Mouse (Mus musculus): ENCODE data around the gene Hnf4a. TPM values are rescaled to one million over a fixed set of nuclear protein-coding genes. Genes with fewer than 3 reads are reported as not detected.

Hnf4a gene
- polyA plus RNA-seq, 1 experiment, result 0.22 TPM

- Histone ChIP-seq H3K36me3 (ENCODE audit: control insufficient read depth, insufficient read depth, low read length) (peaks cover 3% of the 10 kb centered on the region), H3K27ac (ENCODE audit: insufficient read depth, low read length) (peak within 1 kb of the TSS; percentile 99), H3K4me3 (ENCODE audit: extremely low read depth, insufficient read depth, insufficient read length) (peak within 1 kb of the TSS; percentile 79), H3K4me1 (ENCODE audit: control insufficient read depth, insufficient read depth, insufficient read length) (peaks cover 22% of the 10 kb centered on the region; the same call in 1 of the 2 replicates), H3K27me3 (ENCODE audit: control insufficient read depth, insufficient read depth, low read length) (no peaks in the 10 kb centered on the region)
- DNase-seq (ENCODE audit: low read depth in 1 of 2, low spot score in 2 of 2), result peak; percentile 88 to 89
- peak; percentile 75 for TF ChIP-seq POLR2A (IDR thresholded peaks at IDR 0.05; ENCODE audit: low read depth, low read length)
- TF ChIP-seq CTCF (IDR thresholded peaks at IDR 0.05; ENCODE audit: extremely low read depth, insufficient read depth, insufficient read length, insufficient replicate concordance), result peak; percentile 67; the same call in 1 of the 2 replicates
- under 1% methylated on average over 57 of the region's 57 CpGs for WGBS
These were observed 95.7 kb downstream of the Hnf4a start, which contains the start of gene Ttpal for GRCm38 (mm10) chr2:163602101-163602971. Gene Ttpal, plus strand, starts transcription at chr2:163602314.

- 93% methylated on average over 7 of the region's 7 CpGs for WGBS
- Histone ChIP-seq H3K4me1 (ENCODE audit: control insufficient read depth, insufficient read depth, insufficient read length) (peaks cover 19% of the 10 kb centered on the region; the same call in 1 of the 2 replicates), H3K4me3 (ENCODE audit: extremely low read depth, insufficient read depth, insufficient read length) (no peak overlapping the region), H3K27me3 (ENCODE audit: control insufficient read depth, insufficient read depth, low read length) (no peaks in the 10 kb centered on the region), H3K36me3 (ENCODE audit: control insufficient read depth, insufficient read depth, low read length) (peaks cover 29% of the 10 kb centered on the region), H3K27ac (ENCODE audit: insufficient read depth, low read length) (no peak overlapping the region)
- no peak for TF ChIP-seq POLR2A (IDR thresholded peaks at IDR 0.05; ENCODE audit: low read depth, low read length)
- no peak for TF ChIP-seq CTCF (IDR thresholded peaks at IDR 0.05; ENCODE audit: extremely low read depth, insufficient read depth, insufficient read length, insufficient replicate concordance)
- DNase-seq (ENCODE audit: low read depth in 1 of 2, low spot score in 2 of 2), result no peak
These were observed 99.6 kb downstream of the Hnf4a start for GRCm38 (mm10) chr2:163606161-163606560.

- no peak overlapping the region for H3K4me3 ChIP-seq (ENCODE audit: extremely low read depth, insufficient read depth, insufficient read length)
- no peaks in the 10 kb centered on the region for H3K27me3 ChIP-seq (ENCODE audit: control insufficient read depth, insufficient read depth, low read length)
- WGBS, result 91% methylated on average over 7 of the region's 7 CpGs
- no peak for DNase-seq (ENCODE audit: low read depth in 1 of 2, low spot score in 2 of 2)
- no peak overlapping the region for H3K27ac ChIP-seq (ENCODE audit: insufficient read depth, low read length)
- peaks cover 17% of the 10 kb centered on the region; the same call in 1 of the 2 replicates for H3K4me1 ChIP-seq (ENCODE audit: control insufficient read depth, insufficient read depth, insufficient read length)
- peaks cover 41% of the 10 kb centered on the region for H3K36me3 ChIP-seq (ENCODE audit: control insufficient read depth, insufficient read depth, low read length)
- TF ChIP-seq POLR2A (IDR thresholded peaks at IDR 0.05; ENCODE audit: low read depth, low read length) (no peak), CTCF (IDR thresholded peaks at IDR 0.05; ENCODE audit: extremely low read depth, insufficient read depth, insufficient read length, insufficient replicate concordance) (no peak)
These were observed 101.4 kb downstream of the Hnf4a start for GRCm38 (mm10) chr2:163608008-163608407.

GRCm38 (mm10) chr2:163609281-163609975, 102.8 kb downstream of the Hnf4a start:
- no peak for DNase-seq (ENCODE audit: low read depth in 1 of 2, low spot score in 2 of 2)
- TF ChIP-seq POLR2A (IDR thresholded peaks at IDR 0.05; ENCODE audit: low read depth, low read length), result no peak
- TF ChIP-seq CTCF (IDR thresholded peaks at IDR 0.05; ENCODE audit: extremely low read depth, insufficient read depth, insufficient read length, insufficient replicate concordance), result no peak
- Histone ChIP-seq H3K4me3 (ENCODE audit: extremely low read depth, insufficient read depth, insufficient read length) (no peak overlapping the region), H3K36me3 (ENCODE audit: control insufficient read depth, insufficient read depth, low read length) (peaks cover 54% of the 10 kb centered on the region), H3K4me1 (ENCODE audit: control insufficient read depth, insufficient read depth, insufficient read length) (peaks cover 10% of the 10 kb centered on the region; the same call in 1 of the 2 replicates), H3K27ac (ENCODE audit: insufficient read depth, low read length) (no peak overlapping the region), H3K27me3 (ENCODE audit: control insufficient read depth, insufficient read depth, low read length) (no peaks in the 10 kb centered on the region)
- 91% methylated on average over 12 of the region's 12 CpGs for WGBS

GRCm38 (mm10) chr2:163611176-163611575, 104.6 kb downstream of the Hnf4a start:
- Histone ChIP-seq H3K27me3 (ENCODE audit: control insufficient read depth, insufficient read depth, low read length) (no peaks in the 10 kb centered on the region), H3K4me3 (ENCODE audit: extremely low read depth, insufficient read depth, insufficient read length) (no peak overlapping the region), H3K27ac (ENCODE audit: insufficient read depth, low read length) (no peak overlapping the region), H3K4me1 (ENCODE audit: control insufficient read depth, insufficient read depth, insufficient read length) (peaks cover 1% of the 10 kb centered on the region; the same call in 1 of the 2 replicates), H3K36me3 (ENCODE audit: control insufficient read depth, insufficient read depth, low read length) (peaks cover 70% of the 10 kb centered on the region)
- no peak for TF ChIP-seq CTCF (IDR thresholded peaks at IDR 0.05; ENCODE audit: extremely low read depth, insufficient read depth, insufficient read length, insufficient replicate concordance)
- DNase-seq (ENCODE audit: low read depth in 1 of 2, low spot score in 2 of 2), result no peak
- 88% methylated on average over 9 of the region's 9 CpGs for WGBS

- peaks cover 75% of the 10 kb centered on the region for H3K36me3 ChIP-seq (ENCODE audit: control insufficient read depth, insufficient read depth, low read length)
- H3K4me3 ChIP-seq (ENCODE audit: extremely low read depth, insufficient read depth, insufficient read length), result no peak overlapping the region
- no peak for DNase-seq (ENCODE audit: low read depth in 1 of 2, low spot score in 2 of 2)
- WGBS, result 97% methylated on average over 5 of the region's 5 CpGs
- no peak overlapping the region for H3K27ac ChIP-seq (ENCODE audit: insufficient read depth, low read length)
- H3K4me1 ChIP-seq (ENCODE audit: control insufficient read depth, insufficient read depth, insufficient read length), result no peaks in the 10 kb centered on the region
- H3K27me3 ChIP-seq (ENCODE audit: control insufficient read depth, insufficient read depth, low read length), result no peaks in the 10 kb centered on the region
- TF ChIP-seq POLR2A (IDR thresholded peaks at IDR 0.05; ENCODE audit: low read depth, low read length), result no peak
These were observed 106.6 kb downstream of the Hnf4a start for GRCm38 (mm10) chr2:163613206-163613605.
